Mouse (Mus musculus) splenic B cell, adult 2 months (primary cell): ENCODE measurements at regions not wholly inside any gene's neighbourhood (a gene's known extent, or its start where the extent isn't known, plus 50 kb on each side); places are given as distances from the start of the nearest gene placed in this dataset.

Experiments
- DNase-seq: peaks from one replicate; pipeline ENCODE4 v3.0.0-alpha.2; 2011; ENCODE audit warnings: low read depth, low spot score
- H3K27me3 ChIP-seq: 2 replicates; pipeline ENCODE4 v1.6.1; 2012; ENCODE audit warnings: mild to moderate bottlenecking, low read length, moderate library complexity, mixed read lengths; ENCODE audit not compliant: control insufficient read depth, poor library complexity, insufficient read depth, severe bottlenecking
- H3K36me3 ChIP-seq: 2 replicates; pipeline ENCODE4 v1.6.1; 2012; ENCODE audit warnings: mild to moderate bottlenecking, low read length, moderate library complexity, mixed read lengths; ENCODE audit not compliant: control insufficient read depth, poor library complexity, insufficient read depth, severe bottlenecking

- no peak for DNase-seq
- Histone ChIP-seq H3K36me3 (no peaks in the 10 kb centered on the region), H3K27me3 (no peaks in the 10 kb centered on the region)
Observed at GRCm38 (mm10) chr1:94642296-94642695, 589.9 kb upstream of the Pdcd1 start.

- no peaks in the 10 kb centered on the region for H3K36me3 ChIP-seq
- no peaks in the 10 kb centered on the region for H3K27me3 ChIP-seq
- DNase-seq = no peak
Observed at GRCm38 (mm10) chr1:94658218-94658617, 605.9 kb upstream of the Pdcd1 start.

GRCm38 (mm10) chr1:94671641-94672040 is 619.3 kb upstream of the Pdcd1 start:
- no peaks in the 10 kb centered on the region for H3K27me3 ChIP-seq
- no peak for DNase-seq
- H3K36me3 ChIP-seq = no peaks in the 10 kb centered on the region

GRCm38 (mm10) chr1:94700517-94700916 is 612.9 kb upstream of the Fam174a start:
- DNase-seq = no peak
- no peaks in the 10 kb centered on the region for H3K27me3 ChIP-seq

GRCm38 (mm10) chr1:94701688-94702087 is 611.7 kb upstream of the Fam174a start:
- no peaks in the 10 kb centered on the region for H3K27me3 ChIP-seq
- DNase-seq = no peak

More at GRCm38 (mm10) chr1:94700517-94700916, 612.9 kb upstream of the Fam174a start:
- no peaks in the 10 kb centered on the region for H3K36me3 ChIP-seq

GRCm38 (mm10) chr1:94712812-94713211 is 600.6 kb upstream of the Fam174a start:
- no peaks in the 10 kb centered on the region for H3K36me3 ChIP-seq
- H3K27me3 ChIP-seq = no peaks in the 10 kb centered on the region
- DNase-seq = no peak

More at GRCm38 (mm10) chr1:94701688-94702087, 611.7 kb upstream of the Fam174a start:
- no peaks in the 10 kb centered on the region for H3K36me3 ChIP-seq

GRCm38 (mm10) chr1:94717699-94718098 is 595.7 kb upstream of the Fam174a start:
- Histone ChIP-seq H3K36me3 (no peaks in the 10 kb centered on the region), H3K27me3 (no peaks in the 10 kb centered on the region)
- DNase-seq = no peak

- DNase-seq = no peak
- Histone ChIP-seq H3K36me3 (no peaks in the 10 kb centered on the region), H3K27me3 (no peaks in the 10 kb centered on the region)
Observed at GRCm38 (mm10) chr1:94753523-94753922, 559.9 kb upstream of the Fam174a start.

GRCm38 (mm10) chr1:94789019-94789585 is 524.3 kb upstream of the Fam174a start:
- Histone ChIP-seq H3K27me3 (no peaks in the 10 kb centered on the region), H3K36me3 (no peaks in the 10 kb centered on the region)
- DNase-seq = no peak

GRCm38 (mm10) chr1:94790604-94791003 is 522.8 kb upstream of the Fam174a start:
- no peaks in the 10 kb centered on the region for H3K27me3 ChIP-seq
- DNase-seq = no peak
- no peaks in the 10 kb centered on the region for H3K36me3 ChIP-seq

- no peaks in the 10 kb centered on the region for H3K36me3 ChIP-seq
- no peaks in the 10 kb centered on the region for H3K27me3 ChIP-seq
- peak; percentile 1 for DNase-seq
Observed at GRCm38 (mm10) chr1:94791052-94791451, 522.4 kb upstream of the Fam174a start.

GRCm38 (mm10) chr1:94796028-94796427 is 517.4 kb upstream of the Fam174a start:
- no peak for DNase-seq
- H3K36me3 ChIP-seq = no peaks in the 10 kb centered on the region
- H3K27me3 ChIP-seq = no peaks in the 10 kb centered on the region

- Histone ChIP-seq H3K27me3 (no peaks in the 10 kb centered on the region), H3K36me3 (no peaks in the 10 kb centered on the region)
- no peak for DNase-seq
Observed at GRCm38 (mm10) chr1:94803722-94804121, 509.7 kb upstream of the Fam174a start.

- Histone ChIP-seq H3K36me3 (no peaks in the 10 kb centered on the region), H3K27me3 (no peaks in the 10 kb centered on the region)
- no peak for DNase-seq
Observed at GRCm38 (mm10) chr1:94804877-94805276, 508.5 kb upstream of the Fam174a start.

- Histone ChIP-seq H3K36me3 (no peaks in the 10 kb centered on the region), H3K27me3 (no peaks in the 10 kb centered on the region)
- DNase-seq = no peak
Observed at GRCm38 (mm10) chr1:94827628-94828027, 485.8 kb upstream of the Fam174a start.

- DNase-seq = no peak
- Histone ChIP-seq H3K27me3 (no peaks in the 10 kb centered on the region), H3K36me3 (no peaks in the 10 kb centered on the region)
Observed at GRCm38 (mm10) chr1:94835982-94836381, 477.4 kb upstream of the Fam174a start.
